Mouse (Mus musculus) midbrain, postnatal 0 days (tissue): Measurements from ENCODE around the gene Pou3f1. TPM values are rescaled to one million over a fixed set of nuclear protein-coding genes. Genes with fewer than 3 reads are reported as not detected.

Experiments
- ATAC-seq: fragments of 200-750 bp; cut with Nextera tagmentation; 2 replicates; pipeline ENCODE4 v1.8.0; 2017; ENCODE audit warnings: moderate number of reproducible peaks, mild to moderate bottlenecking, moderate TSS enrichment, moderate library complexity; ENCODE audit not compliant: low FRiP score
- DNase-seq: peaks from one replicate; pipeline ENCODE4 v3.0.0-alpha.2; 2015; ENCODE audit warnings: low spot score
- H3K27ac ChIP-seq: fragments of 300-500 bp; sonication (generic); 2 replicates; pipeline ENCODE4 v1.5.1; 2014; ENCODE audit warnings: low read depth, mild to moderate bottlenecking, low read length, mixed read lengths
- H3K27me3 ChIP-seq: fragments of 300-500 bp; sonication (generic); 2 replicates; pipeline ENCODE4 v1.6.1; 2014; ENCODE audit warnings: low read length, control low read depth, mixed read lengths; ENCODE audit not compliant: insufficient read depth
- H3K36me3 ChIP-seq: fragments of 300-500 bp; sonication (generic); 2 replicates; pipeline ENCODE4 v1.6.1; 2014; ENCODE audit warnings: low read length, control low read depth, mixed read lengths; ENCODE audit not compliant: insufficient read depth
- H3K4me1 ChIP-seq: fragments of 300-500 bp; sonication (generic); 2 replicates; pipeline ENCODE4 v1.6.1; 2014; ENCODE audit warnings: mild to moderate bottlenecking, control low read depth, antibody characterized with exemption, low read length, mixed read lengths; ENCODE audit not compliant: insufficient read depth
- H3K4me2 ChIP-seq: fragments of 300-500 bp; sonication (generic); 2 replicates; pipeline ENCODE4 v1.6.1; 2014; ENCODE audit warnings: low read depth, mild to moderate bottlenecking, low read length, mixed read lengths; ENCODE audit not compliant: poor library complexity, severe bottlenecking
- H3K4me3 ChIP-seq: fragments of 300-500 bp; sonication (generic); 2 replicates; pipeline ENCODE4 v1.5.1; 2014; ENCODE audit warnings: low read depth, mild to moderate bottlenecking, low read length, moderate library complexity
- H3K9ac ChIP-seq: fragments of 300-500 bp; sonication (generic); replicated peaks from 2 replicates; pipeline ENCODE4 v1.6.1; 2014; ENCODE audit warnings: mild to moderate bottlenecking, low read length, moderate library complexity, mixed read lengths; ENCODE audit not compliant: poor library complexity, severe bottlenecking
- H3K9me3 ChIP-seq: fragments of 300-500 bp; sonication (generic); 2 replicates; pipeline ENCODE4 v1.6.1; 2016; ENCODE audit warnings: low read length, control low read depth
- CTCF ChIP-seq: IDR thresholded peaks from 2 replicates; pipeline ENCODE4 v1.5.1; 2016; ENCODE audit warnings: antibody characterized with exemption, mild to moderate bottlenecking
- WGBS: fragments of 180-500 bp; shearing (Covaris S2); extraction: QIAGEN DNeasy Blood & Tissue Kit; methylation state at CpG from one replicate; pipeline ENCODE4 v1.1.7; 2014; 5-methylcytosine and 5-hydroxymethylcytosine counted together
- polyA plus RNA-seq: library from polyadenylated mRNA; unstranded; fragments of >200 nt; fragmentation: Nextera tagmentation; extraction: Ambion mirVana; gene quantifications from 2 replicates; pipeline ENCODE4 v1.2.1, GENCODE M21; 2015
- total RNA-seq: library from RNA; depleted of rRNA; stranded (reverse); fragments of >200 nt; gene quantifications from 2 replicates; pipeline ENCODE4 v1.2.3, GENCODE M21; 2014

Pou3f1 gene
- total and polyA plus RNA-seq, 2 experiments from 2014 or later, result 11.5 to 19.8 TPM

GRCm38 (mm10) chr4:124683474-124683873 lies 26.9 kb downstream of the Pou3f1 start:
- no peaks in the 10 kb centered on the region for H3K27me3 ChIP-seq
- H3K4me1 ChIP-seq, result no peaks in the 10 kb centered on the region
- no peak overlapping the region for H3K4me3 ChIP-seq
- H3K9me3 ChIP-seq, result no peaks in the 10 kb centered on the region
- H3K36me3 ChIP-seq, result peaks cover 43% of the 10 kb centered on the region
- WGBS, result 90% methylated on average over 4 of the region's 4 CpGs
- H3K4me2 ChIP-seq, result no peak overlapping the region
- ATAC-seq, result no peak
- DNase-seq, result no peak
- TF ChIP-seq CTCF, result no peak
- H3K9ac ChIP-seq, result no peak overlapping the region
- no peak overlapping the region for H3K27ac ChIP-seq

- no peaks in the 10 kb centered on the region for H3K4me1 ChIP-seq
- H3K4me3 ChIP-seq, result no peak overlapping the region
- no peak overlapping the region for H3K4me2 ChIP-seq
- DNase-seq (no peak), ATAC-seq (no peak)
- peaks cover 29% of the 10 kb centered on the region for H3K36me3 ChIP-seq
- peak; percentile 49 for TF ChIP-seq CTCF
- no peaks in the 10 kb centered on the region for H3K27me3 ChIP-seq
- no peaks in the 10 kb centered on the region for H3K9me3 ChIP-seq
- WGBS, result 86% methylated on average over 4 of the region's 4 CpGs
- H3K9ac ChIP-seq, result no peak overlapping the region
- no peak overlapping the region for H3K27ac ChIP-seq
Observed at GRCm38 (mm10) chr4:124685004-124685403, 28.4 kb downstream of the Pou3f1 start.

- no peak for TF ChIP-seq CTCF
- Histone ChIP-seq H3K4me1 (no peaks in the 10 kb centered on the region), H3K36me3 (peaks cover 28% of the 10 kb centered on the region), H3K27ac (no peak overlapping the region), H3K9ac (no peak overlapping the region), H3K4me2 (no peak overlapping the region), H3K27me3 (no peaks in the 10 kb centered on the region), H3K4me3 (no peak overlapping the region), H3K9me3 (no peaks in the 10 kb centered on the region)
- ATAC-seq, result no peak
- no peak for DNase-seq
- 94% methylated on average over 8 of the region's 8 CpGs for WGBS
Observed at GRCm38 (mm10) chr4:124685453-124685852, 28.8 kb downstream of the Pou3f1 start.

DNA sequence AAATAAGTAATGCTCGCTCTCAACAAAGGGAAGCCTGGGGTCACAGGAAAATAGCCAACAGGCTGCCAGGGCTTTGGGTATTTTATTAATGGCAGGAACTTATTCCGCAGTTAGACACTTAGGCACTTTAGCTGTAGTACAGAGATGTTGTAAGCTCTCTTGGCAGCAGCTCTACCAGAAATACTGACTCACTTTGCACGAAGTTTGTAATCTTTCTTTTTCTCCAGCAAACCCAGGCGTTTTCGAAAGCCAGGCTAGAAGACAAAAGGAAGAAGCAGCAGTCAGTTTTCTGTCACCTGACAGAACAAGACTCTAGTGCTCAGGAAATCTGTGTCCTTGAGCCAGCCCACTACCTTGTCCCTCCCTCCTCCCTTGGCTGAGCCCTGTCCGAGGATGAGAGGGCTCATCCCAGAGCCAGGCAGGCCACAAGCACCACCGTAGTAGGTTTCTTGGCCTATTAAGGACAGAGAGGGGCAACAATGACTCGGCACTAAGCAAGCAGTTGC lies 29.3 kb downstream of the Pou3f1 start:
- Histone ChIP-seq H3K36me3 (peaks cover 23% of the 10 kb centered on the region), H3K4me2 (no peak overlapping the region), H3K27ac (no peak overlapping the region), H3K27me3 (no peaks in the 10 kb centered on the region), H3K9ac (no peak overlapping the region), H3K9me3 (no peaks in the 10 kb centered on the region), H3K4me3 (no peak overlapping the region), H3K4me1 (no peaks in the 10 kb centered on the region)
- no peak for TF ChIP-seq CTCF
- 87% methylated on average over 8 of the region's 8 CpGs for WGBS
- DNase-seq (no peak), ATAC-seq (no peak)

DNA sequence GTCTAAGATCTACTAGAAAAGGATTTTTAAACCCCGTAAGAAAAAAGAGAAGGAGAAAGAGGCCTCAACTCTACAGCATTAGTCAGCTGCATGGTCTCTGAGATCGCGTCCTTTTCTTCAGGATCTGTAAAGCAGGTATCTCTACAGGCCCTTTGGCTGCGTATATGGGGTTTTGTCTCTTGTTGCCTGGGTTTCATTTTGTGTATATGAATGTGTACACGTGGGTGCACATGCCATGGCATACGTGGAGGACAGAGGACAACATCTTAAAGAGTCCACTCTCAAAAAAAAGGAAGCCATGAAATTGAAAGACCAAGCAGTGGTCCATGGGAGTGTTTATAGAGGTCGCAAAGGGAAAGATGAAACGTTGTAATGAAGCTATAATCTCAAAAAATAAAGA lies 34.8 kb downstream of the Pou3f1 start:
- H3K9me3 ChIP-seq, result no peaks in the 10 kb centered on the region
- H3K4me2 ChIP-seq, result no peak overlapping the region
- no peak overlapping the region for H3K4me3 ChIP-seq
- 88% methylated on average over 8 of the region's 8 CpGs for WGBS
- H3K9ac ChIP-seq, result no peak overlapping the region
- H3K27ac ChIP-seq, result no peak overlapping the region
- H3K27me3 ChIP-seq, result peaks cover 4% of the 10 kb centered on the region; the same call in 1 of the 2 replicates
- no peak for TF ChIP-seq CTCF
- DNase-seq (no peak), ATAC-seq (no peak)
- H3K36me3 ChIP-seq, result 0 out of 2 replicates have a peak, but pooled peaks cover 4% of the 10 kb centered on the region
- peaks cover 5% of the 10 kb centered on the region; the same call in 1 of the 2 replicates for H3K4me1 ChIP-seq

DNA sequence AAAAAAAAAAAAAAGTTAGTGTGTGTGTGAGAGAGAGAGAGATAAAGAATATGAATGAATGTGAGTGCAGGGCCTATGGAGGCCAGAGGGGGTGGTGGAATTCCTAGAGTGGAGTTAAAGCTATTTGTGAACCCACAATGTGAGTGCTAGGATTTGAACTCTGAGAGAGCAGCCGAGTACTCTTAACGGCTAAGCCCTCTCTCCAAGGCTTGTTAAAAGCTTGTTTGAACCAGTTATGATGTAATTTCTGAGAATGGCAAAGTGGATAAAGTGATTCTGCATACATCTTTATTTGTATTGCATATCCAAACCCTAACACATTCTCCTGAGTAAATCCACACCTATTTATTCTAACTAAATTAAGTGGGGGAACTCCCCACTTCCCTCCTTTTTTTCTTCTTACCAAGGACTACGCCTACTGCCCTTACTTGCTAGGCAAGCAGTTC lies 35.8 kb downstream of the Pou3f1 start:
- peaks cover 5% of the 10 kb centered on the region; the same call in 1 of the 2 replicates for H3K4me1 ChIP-seq
- DNase-seq (no peak), ATAC-seq (no peak)
- H3K36me3 ChIP-seq, result 0 out of 2 replicates have a peak, but pooled peaks cover 4% of the 10 kb centered on the region
- peak overlapping the region; percentile 73 for H3K4me2 ChIP-seq
- 69% methylated on average over 3 of the region's 3 CpGs for WGBS
- peak overlapping the region; percentile 90 for H3K9ac ChIP-seq
- H3K4me3 ChIP-seq, result peak overlapping the region; percentile 89
- no peak for TF ChIP-seq CTCF
- 0 out of 2 replicates have a peak overlapping the region, but pooled peaks have one; percentile 63 for H3K27ac ChIP-seq
- no peaks in the 10 kb centered on the region for H3K9me3 ChIP-seq
- peaks cover 4% of the 10 kb centered on the region; the same call in 1 of the 2 replicates for H3K27me3 ChIP-seq
